ENCODE assay signal across 34 mouse cellular contexts in genomic region chr9:78492254-78492653, GRCm38 (mm10). TPM values are rescaled to one million over a fixed set of nuclear protein-coding genes. Genes with fewer than 3 reads are reported as not detected.
"Had no signal": no experiment of that assay in that cellular context is flagged by ENCODE, and none has a peak within 500 bp of the region (broad histone marks: within the 10 kb centered on the region; RNA-seq: fewer than 3 reads in every experiment).

No protein-coding gene starts in this region.

- H3K9ac ChIP-seq: heart, embryonic 12.5 days; heart, embryonic 13.5 days; heart, embryonic 15.5 days; hindbrain, embryonic 12.5 days; hindbrain, embryonic 13.5 days; hindbrain, embryonic 14.5 days; hindbrain, embryonic 15.5 days; kidney, embryonic 15.5 days had no signal

- DNase-seq: heart, adult 2 months; heart, postnatal 10 days; heart, postnatal 14 days; heart, postnatal 36 days; heart, postnatal 4 days; kidney, adult 11 months; kidney, adult 18-20 months; kidney, adult 2 months; kidney, adult 8-10 months; kidney, adult 9 months; kidney, postnatal 14 days; kidney, postnatal 25 days; kidney, postnatal 36 days; kidney, postnatal 4 days; layer of hippocampus, adult 9-11 months; layer of hippocampus, postnatal 36 days had no signal

- H3K9me3 ChIP-seq: heart, embryonic 10.5 days; heart, embryonic 12.5 days; heart, embryonic 13.5 days; heart, embryonic 15.5 days; hindbrain, embryonic 10.5 days; hindbrain, embryonic 12.5 days; hindbrain, embryonic 13.5 days; hindbrain, embryonic 15.5 days; kidney, embryonic 15.5 days had no signal

- H3K4me1 ChIP-seq: heart, embryonic 12.5 days; kidney, embryonic 15.5 days had no signal

- H3K4me2 ChIP-seq: heart, embryonic 11.5 days; heart, embryonic 12.5 days; heart, embryonic 13.5 days; heart, embryonic 15.5 days; hindbrain, embryonic 12.5 days; hindbrain, embryonic 13.5 days; hindbrain, embryonic 14.5 days; hindbrain, embryonic 15.5 days; kidney, embryonic 15.5 days had no signal

- H3K27ac ChIP-seq: heart, adult 2 months; heart, embryonic 10.5 days; heart, embryonic 13.5 days; heart, embryonic 15.5 days; hindbrain, embryonic 10.5 days; hindbrain, embryonic 12.5 days; hindbrain, embryonic 13.5 days; hindbrain, embryonic 14.5 days; hindbrain, embryonic 15.5 days; hindbrain, postnatal 0 days; kidney, embryonic 15.5 days; kidney, postnatal 0 days; layer of hippocampus, adult 2 months; left cerebral cortex, adult 2 months had no signal

- H3K27me3 ChIP-seq: heart, embryonic 12.5 days; heart, embryonic 13.5 days; heart, embryonic 15.5 days; hindbrain, embryonic 12.5 days; hindbrain, embryonic 13.5 days; hindbrain, embryonic 15.5 days; kidney, embryonic 15.5 days had no signal

- H3K36me3 ChIP-seq: heart, embryonic 10.5 days; heart, embryonic 12.5 days; heart, embryonic 13.5 days; heart, embryonic 15.5 days; hindbrain, embryonic 10.5 days; hindbrain, embryonic 12.5 days; hindbrain, embryonic 13.5 days; hindbrain, embryonic 15.5 days; kidney, embryonic 15.5 days had no signal

- ATAC-seq: hindbrain, embryonic 16.5 days; hindbrain, postnatal 0 days had no signal

- H3K4me3 ChIP-seq: heart, adult 2 months; heart, embryonic 10.5 days; heart, embryonic 12.5 days; heart, embryonic 13.5 days; heart, embryonic 15.5 days; hindbrain, embryonic 10.5 days; hindbrain, embryonic 12.5 days; hindbrain, embryonic 13.5 days; hindbrain, embryonic 15.5 days; kidney, embryonic 15.5 days; layer of hippocampus, adult 2 months; left cerebral cortex, adult 2 months had no signal

RNA-seq across cellular contexts. Expression of gene Gm17324, which starts 43.7 kb away (rescaled TPM):
- polyA plus RNA-seq: heart, adult 2 months; intestine, embryonic 14.5 days; large intestine, adult 2 months had no signal
